Mouse (Mus musculus): ENCODE measurements at regions not wholly inside any gene's neighbourhood (a gene's known extent, or its start where the extent isn't known, plus 50 kb on each side); places are given as distances from the start of the nearest gene placed in this dataset.

DNA sequence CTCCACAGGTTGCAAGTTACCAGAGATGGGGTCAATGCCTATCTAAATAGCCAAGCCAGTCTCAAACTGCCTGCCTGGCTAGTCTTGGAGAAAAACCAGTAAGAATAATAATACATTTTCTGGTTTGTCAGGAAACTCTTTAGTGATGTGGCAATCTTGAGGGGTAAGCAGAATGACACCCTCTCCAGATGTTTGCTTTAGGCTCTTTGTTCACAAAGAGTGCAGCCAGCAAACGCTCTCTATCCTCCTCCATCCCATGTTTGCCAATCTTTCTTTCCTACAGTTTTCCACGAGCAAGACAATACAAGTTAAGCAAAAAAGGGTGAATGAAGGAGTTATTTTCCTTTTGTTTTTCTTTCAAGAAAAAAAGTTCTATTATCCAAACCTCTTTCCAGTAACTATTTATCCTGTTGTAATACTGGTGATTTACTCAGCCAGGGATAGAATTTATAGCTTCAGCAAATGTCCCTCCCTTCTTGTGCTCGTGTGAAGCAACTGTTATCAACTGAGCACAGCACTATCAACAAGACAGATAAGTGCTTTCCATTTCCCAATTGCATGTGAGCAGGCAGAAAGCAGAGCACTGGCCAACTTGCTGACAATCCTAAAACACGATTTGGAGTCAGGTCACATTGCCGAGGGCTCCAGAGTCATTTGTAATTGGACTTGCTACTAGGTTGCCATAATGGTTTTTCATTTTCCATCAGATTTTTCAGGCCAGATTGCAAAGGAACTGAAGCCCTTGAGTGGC lies 873.5 kb downstream of the Rapgef2 start:
- 30% methylated on average over 5 of the region's 5 CpGs for WGBS
- H3K9me3 ChIP-seq (replicated peaks; ENCODE audit: low read length): no peaks in the 10 kb centered on the region
- no peak overlapping the region for H3K27ac ChIP-seq
- DNase-seq (ENCODE audit: low spot score) (peak; percentile 8), ATAC-seq (replicated peaks; ENCODE audit: low FRiP score, low read depth) (no peak)
- no peaks in the 10 kb centered on the region for H3K36me3 ChIP-seq (ENCODE audit: insufficient read depth, low read length)
- no peak overlapping the region for H3K4me2 ChIP-seq (ENCODE audit: low read length)
- no peaks in the 10 kb centered on the region for H3K4me1 ChIP-seq (replicated peaks; ENCODE audit: insufficient read depth, low read length)
- H3K9ac ChIP-seq (ENCODE audit: low read depth, low read length): no peak overlapping the region
- no peaks in the 10 kb centered on the region for H3K27me3 ChIP-seq (ENCODE audit: insufficient read depth, low read length)
- no peak for TF ChIP-seq CTCF (IDR thresholded peaks at IDR 0.05; ENCODE audit: low read depth)
- H3K4me3 ChIP-seq (replicated peaks; ENCODE audit: low read depth, low read length): no peak overlapping the region

DNA sequence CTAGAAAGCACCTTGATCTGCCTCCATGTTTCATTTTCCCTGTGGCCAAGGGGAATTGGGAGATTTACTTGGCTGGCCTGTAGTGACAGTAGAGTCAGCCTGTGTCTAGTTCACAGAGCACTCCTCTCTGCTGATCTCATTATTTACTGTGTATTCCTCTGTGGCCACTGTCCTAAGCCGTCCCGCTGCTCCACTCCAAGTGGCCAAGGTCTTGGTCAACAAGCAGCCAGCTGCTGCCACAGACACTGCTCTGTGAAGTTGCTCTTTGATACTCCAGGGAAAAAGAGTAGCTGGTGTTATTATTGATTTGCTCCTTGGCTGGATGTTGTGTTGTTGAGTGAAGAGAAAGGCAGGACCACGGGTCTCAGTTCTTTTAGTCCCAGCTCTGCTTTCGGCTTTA lies 874.9 kb downstream of the Rapgef2 start:
- H3K27me3 ChIP-seq (ENCODE audit: insufficient read depth, low read length): no peaks in the 10 kb centered on the region
- H3K4me1 ChIP-seq (replicated peaks; ENCODE audit: insufficient read depth, low read length): no peaks in the 10 kb centered on the region
- H3K9ac ChIP-seq (ENCODE audit: low read depth, low read length): no peak overlapping the region
- H3K9me3 ChIP-seq (replicated peaks; ENCODE audit: low read length): no peaks in the 10 kb centered on the region
- no peak overlapping the region for H3K4me2 ChIP-seq (ENCODE audit: low read length)
- H3K27ac ChIP-seq: no peak overlapping the region
- no peaks in the 10 kb centered on the region for H3K36me3 ChIP-seq (ENCODE audit: insufficient read depth, low read length)
- no peak overlapping the region for H3K4me3 ChIP-seq (replicated peaks; ENCODE audit: low read depth, low read length)
- TF ChIP-seq CTCF (IDR thresholded peaks at IDR 0.05; ENCODE audit: low read depth): no peak
- WGBS: 73% methylated on average over 4 of the region's 4 CpGs
- DNase-seq (ENCODE audit: low spot score): no peak
- no peak for ATAC-seq (replicated peaks; ENCODE audit: low FRiP score, low read depth)

DNA sequence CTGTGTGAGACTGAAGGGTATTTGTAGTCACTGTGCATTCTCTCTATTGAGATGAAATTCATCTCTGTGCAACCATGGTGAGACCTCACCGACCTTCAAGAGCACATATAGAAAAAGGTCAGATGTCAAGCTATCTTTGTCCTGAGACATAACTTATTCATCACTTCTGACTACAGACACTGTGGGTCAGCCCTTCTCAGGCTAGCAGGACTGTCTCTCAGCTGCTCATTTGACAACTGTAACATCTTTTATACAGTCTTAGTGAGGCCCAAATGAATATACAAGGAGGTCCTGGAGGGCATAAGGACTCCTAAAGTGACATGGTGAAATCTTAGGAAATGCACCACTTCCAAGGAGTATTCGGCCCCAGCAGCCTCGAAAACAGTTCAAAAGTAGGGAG lies 877.1 kb downstream of the Rapgef2 start:
- Histone ChIP-seq H3K27me3 (ENCODE audit: insufficient read depth, low read length) (no peaks in the 10 kb centered on the region), H3K36me3 (ENCODE audit: insufficient read depth, low read length) (no peaks in the 10 kb centered on the region), H3K9ac (ENCODE audit: low read depth, low read length) (no peak overlapping the region), H3K4me1 (replicated peaks; ENCODE audit: insufficient read depth, low read length) (no peaks in the 10 kb centered on the region), H3K4me2 (ENCODE audit: low read length) (no peak overlapping the region), H3K4me3 (replicated peaks; ENCODE audit: low read depth, low read length) (no peak overlapping the region), H3K27ac (no peak overlapping the region), H3K9me3 (replicated peaks; ENCODE audit: low read length) (no peaks in the 10 kb centered on the region)
- WGBS: 88% methylated on average over 3 of the region's 3 CpGs
- DNase-seq (ENCODE audit: low spot score) (no peak), ATAC-seq (replicated peaks; ENCODE audit: low FRiP score, low read depth) (no peak)
- TF ChIP-seq CTCF (IDR thresholded peaks at IDR 0.05; ENCODE audit: low read depth): no peak

DNA sequence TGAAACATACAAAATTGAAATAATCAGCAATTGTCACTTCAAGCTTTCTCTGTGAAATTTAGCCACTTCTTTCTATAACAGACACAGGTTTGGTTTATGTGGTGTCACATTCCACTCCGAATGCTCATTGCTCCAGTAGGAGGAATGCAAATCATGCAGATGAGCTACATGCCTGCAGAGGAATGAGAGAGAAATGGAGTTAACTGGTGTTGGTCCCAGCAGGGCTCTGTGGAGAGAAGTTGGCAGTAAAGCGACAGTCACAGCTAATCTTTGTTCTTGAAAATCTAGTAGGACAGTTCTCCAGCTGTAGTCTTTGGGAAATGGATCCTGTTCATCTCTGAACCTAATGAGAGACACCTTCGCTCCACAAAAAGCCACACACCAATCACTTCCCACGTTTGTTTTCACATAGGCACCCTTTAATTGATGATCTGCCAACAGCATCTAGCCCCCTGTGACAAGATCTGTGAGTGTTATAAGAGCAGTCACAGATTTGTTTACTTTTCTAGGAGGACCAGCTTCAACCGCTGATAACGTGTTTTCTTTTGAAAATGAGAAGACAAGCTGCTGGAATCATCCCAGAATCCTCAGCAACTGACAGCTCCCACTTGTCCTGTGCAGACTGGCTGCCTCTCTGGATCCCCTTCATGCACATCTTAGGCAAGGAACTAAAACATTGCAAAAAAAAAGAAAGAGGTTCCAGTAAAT lies 880.4 kb downstream of the Rapgef2 start:
- H3K27ac ChIP-seq: no peak overlapping the region

DNA sequence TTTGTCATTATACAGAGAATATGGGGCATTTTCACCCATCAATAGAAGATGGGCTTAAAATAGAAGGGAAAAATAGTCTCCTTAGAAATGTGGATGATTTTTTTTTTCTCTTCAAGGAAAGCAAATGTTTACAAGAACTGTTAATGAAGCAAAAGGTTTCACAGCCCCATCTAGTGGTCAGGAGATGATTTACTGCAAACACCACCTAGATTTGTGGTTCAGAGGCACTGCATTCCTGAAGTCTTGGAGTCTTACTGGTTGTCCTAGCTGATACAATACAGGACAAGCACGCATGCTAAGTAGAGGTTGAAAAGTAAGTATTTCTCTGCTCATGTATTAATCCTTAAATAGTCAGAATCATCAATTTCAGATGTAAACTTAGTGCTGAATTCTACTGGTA lies 927.9 kb downstream of the Rapgef2 start:
- no peaks in the 10 kb centered on the region for H3K4me1 ChIP-seq (replicated peaks; ENCODE audit: insufficient read depth, low read length)
- H3K9ac ChIP-seq (ENCODE audit: low read depth, low read length): no peak overlapping the region
- no peak for ATAC-seq (replicated peaks; ENCODE audit: low FRiP score, low read depth)
- peak; percentile 76 for DNase-seq (ENCODE audit: low spot score)
- no peak overlapping the region for H3K4me2 ChIP-seq (ENCODE audit: low read length)
- no peaks in the 10 kb centered on the region for H3K27me3 ChIP-seq (ENCODE audit: insufficient read depth, low read length)
- no peaks in the 10 kb centered on the region for H3K36me3 ChIP-seq (ENCODE audit: insufficient read depth, low read length)
- no peak overlapping the region for H3K27ac ChIP-seq
- H3K9me3 ChIP-seq (replicated peaks; ENCODE audit: low read length): no peaks in the 10 kb centered on the region
- peak; percentile 86 for TF ChIP-seq CTCF (IDR thresholded peaks at IDR 0.05; ENCODE audit: low read depth)
- 50% methylated on average over 1 of the region's 1 CpGs for WGBS
- no peak overlapping the region for H3K4me3 ChIP-seq (replicated peaks; ENCODE audit: low read depth, low read length)

More for the DNA sequence above, 880.4 kb downstream of the Rapgef2 start:
- no peaks in the 10 kb centered on the region for H3K27me3 ChIP-seq (ENCODE audit: insufficient read depth, low read length)
- no peak overlapping the region for H3K4me3 ChIP-seq (replicated peaks; ENCODE audit: low read depth, low read length)
- no peak overlapping the region for H3K4me2 ChIP-seq (ENCODE audit: low read length)
- H3K9me3 ChIP-seq (replicated peaks; ENCODE audit: low read length): no peaks in the 10 kb centered on the region
- H3K9ac ChIP-seq (ENCODE audit: low read depth, low read length): no peak overlapping the region
- peak; percentile 65 for DNase-seq (ENCODE audit: low spot score)
- no peaks in the 10 kb centered on the region for H3K36me3 ChIP-seq (ENCODE audit: insufficient read depth, low read length)
- ATAC-seq (replicated peaks; ENCODE audit: low FRiP score, low read depth): no peak
- TF ChIP-seq CTCF (IDR thresholded peaks at IDR 0.05; ENCODE audit: low read depth): no peak
- 9% methylated on average over 6 of the region's 6 CpGs for WGBS
- H3K4me1 ChIP-seq (replicated peaks; ENCODE audit: insufficient read depth, low read length): no peaks in the 10 kb centered on the region

DNA sequence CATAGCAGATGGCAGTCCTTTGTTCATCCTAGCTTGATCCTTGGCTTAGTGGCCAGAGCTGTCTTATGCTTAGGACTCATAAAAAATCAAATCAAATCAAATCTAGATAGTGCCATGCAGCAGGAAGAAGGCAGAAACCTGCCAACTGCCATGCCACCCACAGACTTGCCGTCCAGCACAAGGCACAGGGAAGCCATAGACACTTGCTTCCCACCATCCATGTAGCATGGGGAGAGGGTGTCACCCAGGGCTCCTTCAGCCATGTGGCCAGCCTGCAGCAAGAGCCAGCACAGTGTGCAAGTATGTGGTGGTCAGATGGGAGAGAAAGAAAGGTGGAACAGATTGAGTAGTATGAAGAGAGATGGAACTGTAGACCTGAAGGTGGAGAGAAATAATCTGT lies 946.4 kb downstream of the Rapgef2 start:
- Histone ChIP-seq H3K4me3 (replicated peaks; ENCODE audit: low read depth, low read length) (no peak overlapping the region), H3K27ac (no peak overlapping the region), H3K9me3 (replicated peaks; ENCODE audit: low read length) (no peaks in the 10 kb centered on the region), H3K4me1 (replicated peaks; ENCODE audit: insufficient read depth, low read length) (no peaks in the 10 kb centered on the region), H3K36me3 (ENCODE audit: insufficient read depth, low read length) (no peaks in the 10 kb centered on the region), H3K9ac (ENCODE audit: low read depth, low read length) (no peak overlapping the region), H3K4me2 (ENCODE audit: low read length) (no peak overlapping the region), H3K27me3 (ENCODE audit: insufficient read depth, low read length) (no peaks in the 10 kb centered on the region)
- DNase-seq (ENCODE audit: low spot score) (no peak), ATAC-seq (replicated peaks; ENCODE audit: low FRiP score, low read depth) (no peak)
- WGBS: 86% methylated on average over 1 of the region's 1 CpGs
- no peak for TF ChIP-seq CTCF (IDR thresholded peaks at IDR 0.05; ENCODE audit: low read depth)
